Mouse (Mus musculus): ENCODE results near the gene Fyn.

Gene Fyn

DNA sequence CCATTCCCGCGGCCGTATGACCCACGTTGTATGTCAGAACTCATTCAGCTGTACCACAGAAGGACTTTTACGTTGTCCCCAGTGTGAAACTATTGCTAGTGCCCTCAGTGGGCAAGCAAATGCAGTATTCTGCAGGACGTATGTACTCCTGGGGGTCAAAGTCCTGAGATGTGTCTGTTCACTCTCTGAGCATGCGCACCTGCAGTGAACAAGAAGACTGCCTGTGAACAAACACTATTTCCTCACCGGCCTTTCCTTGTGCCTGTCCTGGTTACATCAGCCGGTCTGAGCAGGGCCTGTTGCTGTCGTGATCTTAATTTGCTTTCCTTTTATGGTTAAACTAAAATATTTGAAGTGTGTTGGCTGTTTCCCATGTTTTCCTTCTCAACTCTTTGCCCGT, 77.2 kb downstream of the Fyn start:
- DNase-seq (ENCODE audit: low spot score), result no peak

GRCm38 (mm10) chr10:39446706-39447105, 78.1 kb downstream of the Fyn start:
- no peak for DNase-seq (ENCODE audit: low spot score)

- no peak for DNase-seq (ENCODE audit: low spot score)
Observed at GRCm38 (mm10) chr10:39449179-39449578, 80.5 kb downstream of the Fyn start.

DNA sequence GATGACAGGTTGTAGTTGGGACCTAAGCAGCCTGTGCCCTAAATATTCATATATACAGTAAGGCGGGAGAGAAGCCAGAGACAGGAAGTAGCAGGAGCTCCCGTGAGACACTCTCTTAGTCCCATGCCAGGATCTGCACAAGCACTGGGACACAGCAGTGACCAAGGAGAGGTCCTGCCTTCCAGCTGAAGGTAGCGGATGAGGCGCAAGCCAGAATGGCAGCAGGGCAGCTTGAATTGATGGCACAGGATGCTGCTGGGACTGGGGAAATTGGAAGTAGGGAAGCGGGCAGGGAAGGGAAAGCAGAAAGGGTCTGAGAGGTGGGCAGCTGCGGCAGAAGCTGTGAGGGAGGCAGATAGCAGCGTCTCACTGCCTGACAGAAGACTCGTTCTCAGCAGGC, 81.7 kb downstream of the Fyn start:
- no peak for DNase-seq (ENCODE audit: low spot score)

GRCm38 (mm10) chr10:39451065-39451464, 82.4 kb downstream of the Fyn start:
- no peak for DNase-seq (ENCODE audit: low spot score)

GRCm38 (mm10) chr10:39451918-39452624, 83.4 kb downstream of the Fyn start:
- no peak for DNase-seq (ENCODE audit: low spot score)

- DNase-seq (ENCODE audit: low spot score), result no peak
Observed at GRCm38 (mm10) chr10:39455344-39455743, 86.7 kb downstream of the Fyn start.

DNA sequence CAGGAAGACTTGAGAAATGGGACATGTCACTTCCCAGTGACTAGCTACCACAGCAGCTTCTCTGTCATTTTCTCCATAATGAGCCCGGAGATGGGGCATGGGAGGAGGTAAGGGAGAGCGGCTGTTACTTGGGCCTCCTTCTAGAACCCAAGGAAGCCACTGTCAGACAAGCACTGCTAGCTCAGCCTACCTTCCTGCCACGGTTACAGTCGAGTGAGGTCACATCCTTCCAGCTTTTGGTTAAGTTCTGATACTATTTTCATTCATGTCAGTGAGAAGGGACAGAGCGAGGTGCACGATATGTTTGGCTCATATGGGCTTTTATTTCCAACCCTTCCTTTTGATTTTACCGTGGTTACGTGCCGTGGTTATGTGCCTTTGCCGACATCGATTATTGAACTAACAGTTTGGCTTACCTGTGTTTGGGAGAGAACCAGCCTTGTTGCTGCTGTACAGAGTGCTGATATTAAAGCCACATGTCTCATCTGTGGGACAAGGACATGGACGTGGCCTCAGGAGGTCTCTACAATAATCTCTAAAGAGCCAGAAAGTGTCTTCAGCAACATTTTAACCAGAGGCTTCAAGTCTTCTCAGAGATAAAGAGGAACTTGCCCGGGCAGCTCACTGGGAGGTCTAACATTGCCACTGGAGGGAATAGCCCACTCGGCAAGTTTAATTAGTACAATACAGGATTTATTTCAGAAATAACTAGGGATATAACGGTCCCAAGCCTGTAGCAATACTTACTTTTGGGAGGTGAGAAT, 87.4 kb downstream of the Fyn start:
- no peak for DNase-seq (ENCODE audit: low spot score)

DNA sequence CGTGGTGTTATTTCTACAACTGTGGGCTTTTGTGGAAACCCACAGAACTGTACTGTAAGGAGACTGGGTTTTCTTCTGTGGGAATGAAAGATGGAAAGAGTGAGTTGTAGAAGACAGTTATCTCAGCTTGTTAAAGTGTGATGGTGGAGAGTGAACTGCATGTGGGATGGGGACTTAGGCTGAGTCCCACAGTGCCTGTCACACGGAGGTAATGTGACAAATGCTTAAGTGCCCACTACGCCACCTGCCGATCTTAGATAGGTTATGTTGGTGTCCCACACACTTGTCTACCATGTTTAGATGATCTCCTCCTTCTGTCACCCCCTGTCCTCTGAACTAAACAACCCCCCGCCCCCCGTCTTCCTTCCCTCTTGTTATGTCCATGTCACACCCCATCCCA, 88.1 kb downstream of the Fyn start:
- no peak for DNase-seq (ENCODE audit: low spot score)

DNA sequence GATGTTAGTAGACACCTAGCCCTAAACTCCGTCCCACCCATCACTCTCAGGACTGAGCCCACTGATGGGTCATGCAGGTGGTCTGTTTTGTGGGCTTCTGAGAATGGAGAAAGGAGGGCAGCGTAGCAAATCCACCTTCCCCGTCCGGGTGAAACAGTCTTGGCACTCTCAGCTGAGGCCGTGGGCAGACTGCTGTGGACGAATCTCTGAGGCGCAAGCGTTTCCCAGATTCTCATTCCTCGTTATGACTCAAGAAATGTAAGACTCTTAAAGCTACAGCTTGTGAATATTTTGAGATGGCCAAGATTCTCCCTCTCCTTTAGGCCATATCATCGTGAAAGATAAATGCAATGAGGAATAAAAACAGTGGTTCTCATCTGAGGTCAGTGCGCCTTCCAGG, 88.6 kb downstream of the Fyn start:
- DNase-seq (ENCODE audit: low spot score), result no peak

GRCm38 (mm10) chr10:39458766-39459699, 90.4 kb downstream of the Fyn start:
- no peak for DNase-seq (ENCODE audit: low spot score)

GRCm38 (mm10) chr10:39460621-39461020, 92.0 kb downstream of the Fyn start:
- DNase-seq (ENCODE audit: low spot score), result no peak

GRCm38 (mm10) chr10:39461909-39462308, 93.3 kb downstream of the Fyn start:
- no peak for DNase-seq (ENCODE audit: low spot score)

GRCm38 (mm10) chr10:39462711-39463110, 94.1 kb downstream of the Fyn start:
- DNase-seq (ENCODE audit: low spot score), result no peak

DNA sequence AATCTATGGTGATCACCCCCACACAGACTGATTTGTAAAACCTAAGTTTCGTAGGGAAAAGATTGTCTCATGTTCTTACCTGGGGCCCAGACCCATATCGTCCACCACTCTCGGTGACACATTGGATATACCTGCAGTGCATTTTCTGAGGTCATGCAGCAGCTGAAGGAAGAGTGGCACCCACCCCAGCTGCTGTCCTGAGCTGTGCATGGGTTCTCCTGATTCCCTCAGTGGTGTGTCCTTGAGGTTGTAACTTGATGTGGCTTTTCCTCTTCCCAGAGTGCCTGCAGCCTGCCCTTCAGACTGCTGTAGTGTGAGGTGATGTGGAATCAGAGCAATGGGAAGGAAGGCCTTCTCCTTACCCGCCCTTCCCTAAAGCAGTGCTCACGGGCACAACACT, 95.7 kb downstream of the Fyn start:
- DNase-seq (ENCODE audit: low spot score), result no peak

DNA sequence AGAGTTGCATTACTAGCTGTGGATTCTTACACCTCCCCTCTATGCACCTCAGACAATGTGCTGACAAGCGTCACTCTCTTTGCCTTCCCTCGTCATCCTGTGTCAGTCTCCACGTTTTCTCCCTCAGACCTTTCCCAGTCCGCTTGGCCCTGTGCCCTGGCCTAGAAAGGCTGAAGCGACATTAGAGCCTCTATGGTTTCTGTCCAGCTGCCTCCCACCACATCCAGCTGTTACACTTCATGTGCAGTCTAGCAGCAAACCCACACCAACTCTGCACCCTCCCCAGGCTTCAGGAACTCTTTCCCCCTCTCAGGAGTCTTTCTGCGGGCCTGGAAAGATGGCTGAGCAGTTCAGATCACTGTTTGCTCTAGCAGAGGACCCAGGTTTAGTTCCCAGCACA, 98.7 kb downstream of the Fyn start:
- peak; percentile 34 for DNase-seq (ENCODE audit: low spot score)

- no peak for DNase-seq (ENCODE audit: low spot score)
Observed at GRCm38 (mm10) chr10:39467821-39468220, 99.2 kb downstream of the Fyn start.

DNA sequence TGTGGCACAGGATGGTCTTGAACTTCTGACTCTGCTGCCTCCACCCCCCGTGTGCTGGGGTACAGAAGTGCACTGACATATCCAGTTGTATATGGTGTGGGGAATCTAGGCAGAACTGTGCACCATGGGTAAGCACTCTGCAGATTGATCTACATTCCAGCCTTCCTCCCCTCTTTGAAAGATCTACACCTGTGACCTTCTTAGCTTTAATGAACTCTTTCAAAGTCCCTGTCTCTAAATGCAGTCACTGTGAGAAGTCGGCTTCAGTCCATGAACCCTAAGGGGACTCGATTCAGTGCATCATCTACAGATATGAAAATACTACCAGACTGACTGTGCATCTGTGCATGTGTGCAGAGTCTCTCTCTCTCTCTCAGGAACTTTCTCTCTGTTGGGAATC, 99.9 kb downstream of the Fyn start:
- DNase-seq (ENCODE audit: low spot score), result no peak

DNA sequence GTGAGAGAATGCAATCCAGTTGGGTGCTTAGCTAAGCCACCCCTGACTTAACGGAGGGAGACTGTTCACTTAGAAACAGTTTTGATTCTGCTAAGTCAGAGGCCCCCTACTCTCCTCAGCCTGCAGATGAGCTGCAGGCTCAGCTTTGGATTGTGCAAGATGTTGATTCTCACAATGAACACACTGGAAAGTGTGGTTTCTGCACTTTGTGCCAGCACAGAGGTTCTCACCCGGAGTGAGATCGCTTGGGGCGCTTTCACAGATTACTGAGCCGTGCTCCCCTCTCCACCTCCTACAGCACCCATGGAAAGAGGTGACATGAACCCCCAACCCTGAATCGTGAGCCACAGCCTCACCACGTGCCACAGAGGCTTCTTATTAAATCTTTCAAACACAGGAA, 100.7 kb downstream of the Fyn start:
- DNase-seq (ENCODE audit: low spot score), result no peak

DNA sequence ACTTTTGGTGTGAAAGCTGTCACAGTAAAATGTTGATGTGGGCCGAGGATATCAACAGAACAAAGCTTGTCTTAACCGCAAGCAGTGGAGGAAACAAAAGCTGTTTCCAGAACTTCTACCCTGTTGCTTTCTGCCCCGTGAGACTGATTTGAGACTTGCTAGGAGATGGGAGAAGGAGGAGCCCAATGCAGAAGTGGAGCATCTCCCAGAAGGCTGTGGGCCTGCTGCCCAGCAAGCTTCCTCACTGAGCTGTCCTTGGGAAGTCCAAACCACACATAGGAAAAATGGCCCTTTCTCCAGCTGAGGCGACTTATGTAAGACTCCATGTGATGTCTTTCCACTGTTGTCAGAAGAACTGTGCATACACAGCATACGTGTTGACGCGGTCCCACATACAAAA, 101.7 kb downstream of the Fyn start:
- peak; percentile 46 for DNase-seq (ENCODE audit: low spot score)

DNA sequence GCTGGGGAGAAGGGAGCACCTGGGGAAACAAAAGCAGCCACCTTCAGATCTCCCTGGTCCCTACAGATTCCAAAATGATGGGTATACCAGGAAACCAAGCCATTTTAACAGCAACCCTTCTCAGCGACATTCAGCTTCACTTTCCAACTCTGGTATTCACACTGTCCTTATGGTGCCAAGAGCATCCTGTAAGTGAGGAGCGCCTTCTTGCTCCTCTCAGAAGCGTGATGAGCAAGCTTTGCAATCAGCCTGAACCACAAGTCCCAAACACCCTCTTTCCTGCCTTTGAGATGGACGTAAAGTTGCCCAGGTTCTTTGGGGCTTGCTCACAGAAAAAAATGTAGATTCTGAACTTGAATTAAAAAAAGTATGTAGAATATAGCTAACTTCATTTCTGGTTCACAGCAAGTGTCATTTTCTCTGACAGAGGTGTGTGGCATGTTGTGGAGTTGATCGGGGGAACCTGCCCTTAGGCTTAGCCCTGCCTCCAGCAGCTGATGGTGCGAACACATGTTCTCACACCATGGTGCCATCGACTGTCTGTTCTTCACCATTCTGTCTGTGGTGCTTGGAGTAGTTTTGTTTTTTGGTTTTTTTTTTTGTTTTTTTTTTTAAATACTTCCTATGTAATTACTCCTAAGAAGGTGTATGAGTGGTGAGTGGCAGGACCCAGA, 102.5 kb downstream of the Fyn start:
- no peak for DNase-seq (ENCODE audit: low spot score)

Data from urinary bladder, postnatal 14 days (tissue).